Mouse (Mus musculus) liver, postnatal 0 days (tissue): ENCODE data around the gene Nfatc2.

Experiments used
- CTCF ChIP-seq: sonication (generic); IDR thresholded peaks from 2 replicates; pipeline ENCODE4 v1.5.1; 2016; ENCODE audit warnings: antibody characterized with exemption, low read depth
- EP300 ChIP-seq: IDR thresholded peaks from 2 replicates; pipeline ENCODE4 v1.6.1; 2016; ENCODE audit warnings: antibody characterized with exemption, low read depth, mild to moderate bottlenecking

- no peak for TF ChIP-seq CTCF
- TF ChIP-seq EP300: no peak
These were observed 47.9 kb downstream of the Nfatc2 start for GRCm38 (mm10) chr2:168553541-168553961.
